ENCODE assay signal across 31 mouse cellular contexts in the genomic region with DNA sequence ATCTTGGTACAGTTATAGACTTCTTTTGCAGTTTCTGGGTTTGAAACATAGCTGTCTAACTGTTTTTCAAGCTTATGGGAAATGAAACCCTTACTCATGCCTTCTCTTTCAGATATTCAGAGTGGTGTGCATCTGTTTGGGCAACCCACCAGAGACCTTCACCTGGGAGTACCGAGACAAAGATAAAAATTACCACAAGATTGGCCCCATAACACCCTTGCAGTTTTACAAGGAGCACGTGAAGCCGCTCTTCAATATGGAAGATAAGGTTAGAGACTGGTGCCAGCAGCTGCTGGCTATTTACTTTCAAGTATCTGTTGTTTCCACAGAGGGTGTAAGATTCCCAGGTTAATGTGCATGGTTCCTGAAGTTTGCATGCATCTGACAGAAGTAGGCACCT. TPM values are rescaled to one million over a fixed set of nuclear protein-coding genes. Genes with fewer than 3 reads are reported as not detected.
"Had no signal": no experiment of that assay in that cellular context is flagged by ENCODE, and none has a peak within 500 bp of the region (broad histone marks: within the 10 kb centered on the region; RNA-seq: fewer than 3 reads in every experiment).

No protein-coding gene starts in this region.

- H3K27ac ChIP-seq: heart, adult 2 months; heart, embryonic 13.5 days; heart, embryonic 15.5 days; hindbrain, embryonic 10.5 days; hindbrain, embryonic 12.5 days; hindbrain, embryonic 14.5 days; hindbrain, postnatal 0 days; kidney, embryonic 15.5 days; kidney, postnatal 0 days; limb, embryonic 13.5 days; limb, embryonic 15.5 days; liver, embryonic 13.5 days had no signal

- H3K4me3 ChIP-seq: heart, adult 2 months; heart, embryonic 13.5 days; heart, embryonic 15.5 days; hindbrain, embryonic 10.5 days; hindbrain, embryonic 12.5 days; kidney, embryonic 15.5 days; limb, embryonic 13.5 days; limb, embryonic 15.5 days; liver, embryonic 13.5 days had no signal

- H3K4me1 ChIP-seq: hindbrain, embryonic 10.5 days; hindbrain, embryonic 12.5 days; kidney, embryonic 15.5 days; limb, embryonic 13.5 days; limb, embryonic 15.5 days; liver, embryonic 13.5 days had no signal

- ATAC-seq: hindbrain, postnatal 0 days; intestine, embryonic 16.5 days had no signal

- H3K4me2 ChIP-seq: heart, embryonic 11.5 days; heart, embryonic 13.5 days; heart, embryonic 15.5 days; hindbrain, embryonic 12.5 days; hindbrain, embryonic 14.5 days; kidney, embryonic 15.5 days; limb, embryonic 13.5 days; limb, embryonic 15.5 days; liver, embryonic 13.5 days had no signal

- H3K9me3 ChIP-seq: heart, embryonic 13.5 days; heart, embryonic 15.5 days; hindbrain, embryonic 10.5 days; hindbrain, embryonic 12.5 days; kidney, embryonic 15.5 days; limb, embryonic 13.5 days; limb, embryonic 15.5 days; liver, embryonic 13.5 days had no signal

- DNase-seq: gastrocnemius, postnatal 14 days; gastrocnemius, postnatal 36 days; heart, adult 11 months; heart, adult 2 months; heart, postnatal 14 days; heart, postnatal 4 days; kidney, adult 11 months; kidney, adult 2 months; kidney, adult 9 months; kidney, postnatal 14 days; kidney, postnatal 36 days; layer of hippocampus, adult 9-11 months; layer of hippocampus, postnatal 36 days; left cerebral cortex, postnatal 4 days; liver, embryonic 13.5 days had no signal

- H3K9ac ChIP-seq: heart, embryonic 13.5 days; heart, embryonic 15.5 days; hindbrain, embryonic 12.5 days; hindbrain, embryonic 14.5 days; kidney, embryonic 15.5 days; limb, embryonic 13.5 days; limb, embryonic 15.5 days; liver, embryonic 13.5 days had no signal

- H3K27me3 ChIP-seq: heart, embryonic 13.5 days; heart, embryonic 15.5 days; hindbrain, embryonic 12.5 days; kidney, embryonic 15.5 days; limb, embryonic 13.5 days; limb, embryonic 15.5 days; liver, embryonic 13.5 days had no signal

RNA-seq across cellular contexts. Expression of a gene that starts 32.7 kb away (rescaled TPM):
- total RNA-seq: layer of hippocampus, adult 18-20 months; layer of hippocampus, postnatal 36 days; left cerebral cortex, adult 18-20 months; left cerebral cortex, adult 8-10 months; left cerebral cortex, postnatal 25 days had no signal
